Mouse (Mus musculus) heart, postnatal 25 days (tissue): ENCODE data around the gene Dstyk. TPM values are rescaled to one million over a fixed set of nuclear protein-coding genes. Genes with fewer than 3 reads are reported as not detected.
A peak's percentile ranks its signal among the peaks of the same experiment; 100 is the strongest.

Experiments
- DNase-seq: peaks from one replicate; pipeline ENCODE4 v3.0.0; 2022; ENCODE audit warnings: low spot score
- intact Hi-C: fragments of 180-260 bp; cut with DNase I; formaldehyde crosslinking; loops from one replicate; pipeline ENCODE4 v1.15.1; 2025
- total RNA-seq, 2 experiments: library from RNA; stranded (reverse); gene quantifications; 2 replicates each; pipeline ENCODE4 v1.2.3; 2021

Dstyk gene
- total RNA-seq, 2 experiments from 2014 or later: 17.4 TPM

GRCm38 (mm10) chr1:132386266-132386665 lies 31.1 kb upstream of the Dstyk start:
- intact Hi-C loops: no loop called here

GRCm38 (mm10) chr1:132387943-132388342 lies 29.4 kb upstream of the Dstyk start:
- DNase-seq: no peak
- intact Hi-C loops: loop anchor here (2.0 kb wide), 1 partner anchor 15 kb away; no protein-coding TSS in a partner anchor

More at GRCm38 (mm10) chr1:132386266-132386665, 31.1 kb upstream of the Dstyk start:
- DNase-seq: no peak

GRCm38 (mm10) chr1:132388813-132389803 lies 28.2 kb upstream of the Dstyk start:
- intact Hi-C loops: loop anchor here (2.0 kb wide), 1 partner anchor 16 kb away; no protein-coding TSS in a partner anchor
- no peak for DNase-seq

- intact Hi-C loops: loop anchor here (2.0 kb wide), 3 partner anchors 17 to 27 kb away; partner anchors contain the start of gene Dstyk
- DNase-seq: peak; percentile 58
Observed at GRCm38 (mm10) chr1:132389886-132390585, 27.3 kb upstream of the Dstyk start.

- intact Hi-C loops: loop anchor here (2.0 kb wide), 2 partner anchors 24 to 26 kb away; partner anchors contain the start of gene Dstyk
Observed at GRCm38 (mm10) chr1:132390691-132391579, 26.4 kb upstream of the Dstyk start, which contains the start of gene Tmcc2. TSS of gene Tmcc2 (minus strand) at chr1:132391281.

GRCm38 (mm10) chr1:132391580-132392022 lies 25.8 kb upstream of the Dstyk start:
- intact Hi-C loops: loop anchor here (2.0 kb wide), 2 partner anchors 25 kb away; partner anchors contain the start of gene Dstyk
- DNase-seq: peak; percentile 70

More at GRCm38 (mm10) chr1:132390691-132391579, 26.4 kb upstream of the Dstyk start, which contains the start of gene Tmcc2:
- no peak for DNase-seq

- intact Hi-C loops: no loop called here
- DNase-seq: no peak
Observed at GRCm38 (mm10) chr1:132392872-132393271, 24.5 kb upstream of the Dstyk start.

- DNase-seq: no peak
- intact Hi-C loops: no loop called here
Observed at GRCm38 (mm10) chr1:132396705-132397104, 20.6 kb upstream of the Dstyk start.

- intact Hi-C loops: no loop called here
- DNase-seq: no peak
Observed at GRCm38 (mm10) chr1:132400538-132400937, 16.8 kb upstream of the Dstyk start.

GRCm38 (mm10) chr1:132401843-132402242 lies 15.5 kb upstream of the Dstyk start:
- intact Hi-C loops: no loop called here
- DNase-seq: no peak

GRCm38 (mm10) chr1:132410657-132411056 lies 6.7 kb upstream of the Dstyk start:
- DNase-seq: no peak
- intact Hi-C loops: no loop called here

GRCm38 (mm10) chr1:132416244-132416942 lies 962 bp upstream of the Dstyk start:
- intact Hi-C loops: loop anchor here (2.0 kb wide), 2 partner anchors 26 to 50 kb away; partner anchors contain the start of gene Tmcc2
- no peak for DNase-seq

- intact Hi-C loops: loop anchor here (2.0 kb wide), 2 partner anchors 26 to 50 kb away; partner anchors contain the start of gene Tmcc2
- no peak for DNase-seq
Observed at GRCm38 (mm10) chr1:132416943-132417290, 438 bp upstream of the Dstyk start.

GRCm38 (mm10) chr1:132420206-132420605 lies 2.9 kb downstream of the Dstyk start:
- no peak for DNase-seq

GRCm38 (mm10) chr1:132420662-132421061 lies 3.3 kb downstream of the Dstyk start:
- no peak for DNase-seq
- intact Hi-C loops: no loop called here

More at GRCm38 (mm10) chr1:132420206-132420605, 2.9 kb downstream of the Dstyk start:
- intact Hi-C loops: no loop called here

- no peak for DNase-seq
- intact Hi-C loops: no loop called here
Observed at GRCm38 (mm10) chr1:132422912-132423696, 5.7 kb downstream of the Dstyk start.

- no peak for DNase-seq
- intact Hi-C loops: no loop called here
Observed at GRCm38 (mm10) chr1:132425600-132425999, 8.2 kb downstream of the Dstyk start.

GRCm38 (mm10) chr1:132430818-132431217 lies 13.5 kb downstream of the Dstyk start:
- intact Hi-C loops: no loop called here
- no peak for DNase-seq
